Mouse (Mus musculus): ENCODE measurements around the gene Onecut1. TPM values are rescaled to one million over a fixed set of nuclear protein-coding genes. Genes with fewer than 3 reads are reported as not detected.

Gene Onecut1
- total and polyA plus RNA-seq, 2 experiments, result 1.9 to 32.1 TPM

DNA sequence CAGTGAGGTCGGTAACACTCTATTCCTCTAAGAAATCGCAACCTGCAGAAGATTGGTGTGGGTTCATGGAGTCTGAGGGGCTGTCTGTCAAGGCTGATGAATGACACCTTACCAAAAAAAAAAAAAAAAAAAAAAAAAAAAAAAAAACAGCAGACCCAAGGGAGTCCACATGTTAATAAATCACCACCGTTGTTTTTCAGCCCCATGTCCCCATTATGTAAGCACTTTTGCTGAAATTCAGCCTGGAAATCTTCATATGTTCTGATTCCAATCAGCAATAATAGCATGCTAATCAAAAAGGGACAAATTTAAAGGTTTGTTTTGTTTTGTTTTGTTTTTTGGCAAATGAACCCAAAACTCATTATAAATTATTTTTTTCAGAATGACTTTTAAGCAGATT lies 53.9 kb downstream of the Onecut1 start:
- no peak overlapping the region for H3K9ac ChIP-seq (ENCODE audit: low read depth, low read length)
- H3K27ac ChIP-seq (replicated peaks; ENCODE audit: insufficient read depth, low read depth, low read length), result no peak overlapping the region
- H3K79me2 ChIP-seq (ENCODE audit: control insufficient read depth, insufficient read depth, low read length), result no peaks in the 10 kb centered on the region
- no peak overlapping the region for H3K4me3 ChIP-seq (ENCODE audit: insufficient read depth, low read depth, low read length)
- WGBS, result 68% methylated on average over 3 of the region's 3 CpGs
- TF ChIP-seq CTCF (IDR thresholded peaks at IDR 0.05; ENCODE audit: low read depth, low read length) (no peak), POLR2A (IDR thresholded peaks at IDR 0.05; ENCODE audit: extremely low read depth, insufficient read depth, low read length) (no peak)
- H3K36me3 ChIP-seq (ENCODE audit: control insufficient read depth, insufficient read depth, low read length), result no peaks in the 10 kb centered on the region
- H3K4me1 ChIP-seq (ENCODE audit: control insufficient read depth, insufficient read depth, low read length), result peaks cover 14% of the 10 kb centered on the region
- no peak for DNase-seq (ENCODE audit: extremely low read depth, low read depth, low spot score)
- H3K27me3 ChIP-seq (ENCODE audit: control insufficient read depth, insufficient read depth, low read length), result no peaks in the 10 kb centered on the region

DNA sequence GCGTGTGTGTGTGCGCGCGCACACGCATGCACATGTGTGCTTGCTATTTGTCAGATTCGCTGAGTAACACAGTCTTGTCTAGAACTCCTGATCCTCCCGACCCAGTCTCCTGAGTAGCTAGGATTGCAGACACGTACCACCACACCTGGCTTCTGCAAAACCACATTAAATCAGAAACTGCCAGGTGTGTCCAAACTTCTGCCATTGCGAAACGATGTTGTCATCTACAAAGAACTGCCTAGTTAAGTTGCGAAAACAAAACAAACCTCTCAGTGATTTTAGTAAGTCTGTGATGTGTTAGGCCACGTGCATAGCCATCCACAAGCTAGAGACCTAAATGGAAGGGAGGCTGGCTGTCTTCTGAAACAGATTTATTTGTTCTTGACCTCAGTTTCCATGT lies 58.7 kb downstream of the Onecut1 start:
- Histone ChIP-seq H3K4me1 (ENCODE audit: control insufficient read depth, insufficient read depth, low read length) (peaks cover 34% of the 10 kb centered on the region), H3K27me3 (ENCODE audit: control insufficient read depth, insufficient read depth, low read length) (no peaks in the 10 kb centered on the region), H3K9ac (ENCODE audit: low read depth, low read length) (peak overlapping the region; percentile 70), H3K36me3 (ENCODE audit: control insufficient read depth, insufficient read depth, low read length) (no peaks in the 10 kb centered on the region), H3K4me3 (ENCODE audit: insufficient read depth, low read depth, low read length) (no peak overlapping the region), H3K79me2 (ENCODE audit: control insufficient read depth, insufficient read depth, low read length) (no peaks in the 10 kb centered on the region), H3K27ac (replicated peaks; ENCODE audit: insufficient read depth, low read depth, low read length) (peak overlapping the region; percentile 90)
- WGBS, result 43% methylated on average over 12 of the region's 12 CpGs
- peak; percentile 100 for DNase-seq (ENCODE audit: extremely low read depth, low read depth, low spot score)
- TF ChIP-seq CTCF (IDR thresholded peaks at IDR 0.05; ENCODE audit: low read depth, low read length) (no peak), POLR2A (IDR thresholded peaks at IDR 0.05; ENCODE audit: extremely low read depth, insufficient read depth, low read length) (no peak)

DNA sequence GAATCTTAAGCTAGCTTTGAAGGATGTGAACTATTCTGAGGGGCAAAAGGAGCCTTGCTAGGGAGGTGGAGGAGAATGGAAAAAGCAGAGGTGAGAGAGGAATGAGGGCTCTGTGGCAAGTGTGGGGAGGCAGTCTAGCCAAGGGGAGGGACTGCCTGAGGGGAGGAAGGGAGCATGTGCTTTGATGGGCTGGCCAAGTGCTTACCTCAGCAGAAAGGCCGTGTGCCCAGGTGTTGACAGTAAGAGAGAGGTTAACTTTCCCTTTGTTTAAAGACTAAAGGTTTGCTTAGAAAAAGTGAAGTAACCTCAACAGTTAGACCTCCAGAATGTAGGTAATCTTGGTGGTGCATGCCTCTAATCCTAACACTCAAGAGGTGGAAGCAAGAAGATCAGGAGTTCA lies 59.7 kb downstream of the Onecut1 start:
- 15% methylated on average over 1 of the region's 1 CpGs for WGBS
- H3K4me3 ChIP-seq (ENCODE audit: insufficient read depth, low read depth, low read length), result no peak overlapping the region
- H3K9ac ChIP-seq (ENCODE audit: low read depth, low read length), result no peak overlapping the region
- no peak for TF ChIP-seq POLR2A (IDR thresholded peaks at IDR 0.05; ENCODE audit: extremely low read depth, insufficient read depth, low read length)
- no peak for TF ChIP-seq CTCF (IDR thresholded peaks at IDR 0.05; ENCODE audit: low read depth, low read length)
- no peaks in the 10 kb centered on the region for H3K27me3 ChIP-seq (ENCODE audit: control insufficient read depth, insufficient read depth, low read length)
- peaks cover 36% of the 10 kb centered on the region for H3K4me1 ChIP-seq (ENCODE audit: control insufficient read depth, insufficient read depth, low read length)
- H3K36me3 ChIP-seq (ENCODE audit: control insufficient read depth, insufficient read depth, low read length), result no peaks in the 10 kb centered on the region
- no peaks in the 10 kb centered on the region for H3K79me2 ChIP-seq (ENCODE audit: control insufficient read depth, insufficient read depth, low read length)
- H3K27ac ChIP-seq (replicated peaks; ENCODE audit: insufficient read depth, low read depth, low read length), result peak overlapping the region; percentile 100
- peak; percentile 98 for DNase-seq (ENCODE audit: extremely low read depth, low read depth, low spot score)

DNA sequence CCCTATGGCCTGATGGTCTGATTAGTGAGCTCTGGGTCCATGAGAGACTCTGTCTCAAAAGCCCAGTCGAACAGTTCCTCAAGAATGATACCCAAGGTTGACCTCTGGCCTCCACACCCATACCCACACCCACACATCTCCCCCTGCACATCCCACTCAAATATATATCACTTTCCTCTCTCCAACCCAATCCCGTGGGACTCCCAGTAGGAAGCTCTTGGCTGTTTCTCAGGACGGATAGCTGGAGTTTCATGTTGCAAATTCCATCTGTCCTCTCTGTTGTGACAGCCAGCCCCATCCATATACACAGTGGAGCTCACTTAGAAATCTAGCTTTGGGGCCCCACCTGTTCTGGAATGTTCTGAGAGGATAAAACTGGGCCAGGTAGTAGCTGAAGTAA lies 61.2 kb downstream of the Onecut1 start:
- H3K27me3 ChIP-seq (ENCODE audit: control insufficient read depth, insufficient read depth, low read length), result no peaks in the 10 kb centered on the region
- TF ChIP-seq POLR2A (IDR thresholded peaks at IDR 0.05; ENCODE audit: extremely low read depth, insufficient read depth, low read length), result no peak
- TF ChIP-seq CTCF (IDR thresholded peaks at IDR 0.05; ENCODE audit: low read depth, low read length), result no peak
- no peaks in the 10 kb centered on the region for H3K36me3 ChIP-seq (ENCODE audit: control insufficient read depth, insufficient read depth, low read length)
- WGBS, result 52% methylated on average over 3 of the region's 3 CpGs
- peaks cover 36% of the 10 kb centered on the region for H3K4me1 ChIP-seq (ENCODE audit: control insufficient read depth, insufficient read depth, low read length)
- H3K9ac ChIP-seq (ENCODE audit: low read depth, low read length), result peak overlapping the region; percentile 9; the same call in 1 of the 2 replicates
- H3K79me2 ChIP-seq (ENCODE audit: control insufficient read depth, insufficient read depth, low read length), result no peaks in the 10 kb centered on the region
- H3K4me3 ChIP-seq (ENCODE audit: insufficient read depth, low read depth, low read length), result no peak overlapping the region
- no peak for DNase-seq (ENCODE audit: extremely low read depth, low read depth, low spot score)
- peak overlapping the region; percentile 100 for H3K27ac ChIP-seq (replicated peaks; ENCODE audit: insufficient read depth, low read depth, low read length)

DNA sequence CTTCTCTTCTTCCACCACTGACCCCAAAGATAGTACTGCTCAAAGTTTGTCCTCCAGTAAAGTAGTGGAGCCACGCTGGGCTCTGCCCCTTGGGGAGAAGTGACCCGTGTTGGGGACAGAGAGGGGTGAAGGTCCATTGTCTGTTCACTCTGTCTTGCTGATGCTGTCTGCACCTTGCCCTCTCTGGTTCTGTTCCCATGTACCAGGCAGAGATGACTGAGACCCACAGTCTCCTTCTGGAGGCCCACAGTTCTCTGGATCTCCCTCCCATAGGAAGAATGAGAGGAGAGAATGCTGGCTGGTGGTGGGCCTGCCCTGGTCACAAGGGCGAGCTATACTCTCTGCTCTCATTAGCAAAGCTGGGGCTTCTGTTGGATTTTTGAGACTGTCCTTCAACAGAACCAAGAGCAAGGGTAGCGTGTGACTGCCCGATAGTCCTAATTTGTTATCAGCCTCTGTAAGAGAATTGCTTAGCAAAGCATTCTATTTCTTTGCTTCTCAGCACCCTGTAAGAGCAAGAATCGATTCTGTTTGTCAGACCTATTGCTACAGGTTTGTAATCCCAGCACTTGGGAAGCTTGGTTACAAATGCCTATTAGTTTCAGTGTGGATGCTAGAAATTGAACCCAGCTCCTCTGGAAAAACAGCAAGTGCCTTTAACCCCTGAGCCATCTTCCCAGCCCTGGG lies 61.7 kb downstream of the Onecut1 start:
- Histone ChIP-seq H3K9ac (ENCODE audit: low read depth, low read length) (peak overlapping the region; percentile 78), H3K4me3 (ENCODE audit: insufficient read depth, low read depth, low read length) (no peak overlapping the region), H3K27me3 (ENCODE audit: control insufficient read depth, insufficient read depth, low read length) (no peaks in the 10 kb centered on the region), H3K36me3 (ENCODE audit: control insufficient read depth, insufficient read depth, low read length) (no peaks in the 10 kb centered on the region), H3K4me1 (ENCODE audit: control insufficient read depth, insufficient read depth, low read length) (peaks cover 36% of the 10 kb centered on the region), H3K27ac (replicated peaks; ENCODE audit: insufficient read depth, low read depth, low read length) (peak overlapping the region; percentile 100), H3K79me2 (ENCODE audit: control insufficient read depth, insufficient read depth, low read length) (no peaks in the 10 kb centered on the region)
- 27% methylated on average over 6 of the region's 6 CpGs for WGBS
- TF ChIP-seq CTCF (IDR thresholded peaks at IDR 0.05; ENCODE audit: low read depth, low read length) (no peak), POLR2A (IDR thresholded peaks at IDR 0.05; ENCODE audit: extremely low read depth, insufficient read depth, low read length) (no peak)
- DNase-seq (ENCODE audit: extremely low read depth, low read depth, low spot score), result peak; percentile 96

DNA sequence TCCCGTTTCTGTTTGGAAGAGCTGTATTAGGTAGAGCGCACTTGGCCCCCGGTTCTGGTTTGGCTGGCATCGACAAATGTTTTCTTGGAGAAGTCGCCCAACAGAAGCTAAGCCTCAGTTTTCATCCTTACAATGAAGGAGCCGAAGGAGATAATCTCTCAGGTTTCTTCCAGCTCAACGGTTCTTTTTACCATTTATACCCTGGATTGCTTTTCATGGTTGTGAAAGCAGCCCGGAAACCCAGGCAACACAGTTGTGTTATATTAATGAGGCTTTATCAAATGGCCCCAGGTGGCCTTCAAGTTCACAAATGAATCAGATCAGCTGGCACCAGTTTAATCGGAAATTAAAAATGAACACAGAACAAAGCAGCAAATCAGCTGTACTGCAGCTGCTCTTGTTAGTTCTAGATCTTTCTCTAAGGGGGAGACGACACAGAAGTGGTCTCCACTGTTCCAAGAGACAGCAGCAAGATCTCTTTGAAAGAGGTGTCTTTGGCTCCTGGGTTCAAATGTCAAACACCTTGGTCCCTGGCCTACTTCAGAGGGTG lies 63.6 kb downstream of the Onecut1 start:
- WGBS, result 91% methylated on average over 10 of the region's 10 CpGs
- TF ChIP-seq POLR2A (IDR thresholded peaks at IDR 0.05; ENCODE audit: extremely low read depth, insufficient read depth, low read length) (no peak), CTCF (IDR thresholded peaks at IDR 0.05; ENCODE audit: low read depth, low read length) (no peak)
- Histone ChIP-seq H3K79me2 (ENCODE audit: control insufficient read depth, insufficient read depth, low read length) (no peaks in the 10 kb centered on the region), H3K27ac (replicated peaks; ENCODE audit: insufficient read depth, low read depth, low read length) (peak overlapping the region; percentile 100), H3K36me3 (ENCODE audit: control insufficient read depth, insufficient read depth, low read length) (no peaks in the 10 kb centered on the region), H3K4me3 (ENCODE audit: insufficient read depth, low read depth, low read length) (no peak overlapping the region), H3K4me1 (ENCODE audit: control insufficient read depth, insufficient read depth, low read length) (peaks cover 39% of the 10 kb centered on the region), H3K9ac (ENCODE audit: low read depth, low read length) (no peak overlapping the region), H3K27me3 (ENCODE audit: control insufficient read depth, insufficient read depth, low read length) (no peaks in the 10 kb centered on the region)
- no peak for DNase-seq (ENCODE audit: extremely low read depth, low read depth, low spot score)

Measured in liver, adult 2 months (tissue).